Mouse (Mus musculus) MEL (cell line): ENCODE results near the gene Akain1. TPM values are rescaled to one million over a fixed set of nuclear protein-coding genes. Genes with fewer than 3 reads are reported as not detected.

Experiments
- DNase-seq: peaks from one replicate; pipeline ENCODE4 v3.0.0; 2011; ENCODE audit warnings: low read depth, low spot score
- H3K27ac ChIP-seq: 2 replicates; pipeline ENCODE4 v1.5.1; 2012; ENCODE audit warnings: low read depth, mild to moderate bottlenecking, control low read depth, low read length, moderate library complexity; ENCODE audit not compliant: control insufficient read depth
- H3K27me3 ChIP-seq, 2 experiments: fragments of 150-350 bp in 1 of 2; sonication (generic) in 1 of 2; 2 replicates each; pipeline ENCODE4 v1.6.1; 2012; ENCODE audit warnings: low read length in 2 of 2, mild to moderate bottlenecking in 2 of 2, improper control_type of control experiment in 1 of 2, moderate library complexity in 1 of 2; ENCODE audit not compliant: insufficient read depth in 2 of 2, control insufficient read depth in 1 of 2
- H3K36me3 ChIP-seq, 2 experiments: 2 replicates each; pipeline ENCODE4 v1.6.1; 2012 to 2014; ENCODE audit warnings: low read length in 2 of 2, improper control_type of control experiment in 1 of 2, inconsistent platforms in 1 of 2, mild to moderate bottlenecking in 1 of 2; ENCODE audit not compliant: insufficient read depth in 2 of 2, control insufficient read depth in 1 of 2
- H3K4me1 ChIP-seq, 2 experiments: fragments of 150-350 bp in 1 of 2; sonication (generic) in 1 of 2; 2 replicates each; pipeline ENCODE4 v1.6.1; 2012; ENCODE audit warnings: low read length in 2 of 2, improper control_type of control experiment in 1 of 2, mild to moderate bottlenecking in 1 of 2; ENCODE audit not compliant: insufficient read depth in 2 of 2, control insufficient read depth in 1 of 2
- H3K4me3 ChIP-seq, 2 experiments: fragments of 150-350 bp in 1 of 2; sonication (generic) in 1 of 2; 2 replicates each; pipeline ENCODE4 v1.5.1; 2012; ENCODE audit warnings: low read depth in 2 of 2, low read length in 2 of 2, mild to moderate bottlenecking in 2 of 2, moderate library complexity in 2 of 2, control low read depth in 1 of 2, improper control_type of control experiment in 1 of 2; ENCODE audit not compliant: control insufficient read depth in 1 of 2, insufficient read depth in 1 of 2
- H3K79me2 ChIP-seq: 2 replicates; pipeline ENCODE4 v1.6.1; 2012; ENCODE audit warnings: mild to moderate bottlenecking, low read length, moderate library complexity; ENCODE audit not compliant: control insufficient read depth, poor library complexity, insufficient read depth
- H3K9ac ChIP-seq: 2 replicates; pipeline ENCODE4 v1.6.1; 2012; ENCODE audit warnings: low read depth, mild to moderate bottlenecking, control low read depth, low read length, moderate library complexity; ENCODE audit not compliant: control insufficient read depth, poor library complexity, severe bottlenecking
- H3K9me3 ChIP-seq: fragments of 150-350 bp; sonication (generic); replicated peaks from 2 replicates; pipeline ENCODE4 v1.6.1; 2012; ENCODE audit warnings: mild to moderate bottlenecking, low read length, improper control_type of control experiment, moderate library complexity; ENCODE audit not compliant: insufficient read depth
- BHLHE40 ChIP-seq: IDR thresholded peaks from 2 replicates; pipeline ENCODE4 v1.6.1; 2012; ENCODE audit warnings: low read depth, mild to moderate bottlenecking, inconsistent platforms, low read length, improper control_type of control experiment, borderline replicate concordance
- CHD1 ChIP-seq: IDR thresholded peaks from 2 replicates; pipeline ENCODE4 v1.6.1; 2012; ENCODE audit warnings: low read depth, mild to moderate bottlenecking, inconsistent platforms, low read length, improper control_type of control experiment
- CTCF ChIP-seq, 3 experiments: IDR thresholded peaks in 2 of 3; conservative IDR thresholded peaks in 1 of 3; 2 replicates each; pipeline ENCODE4 v1.5.1; 2011 to 2012; ENCODE audit warnings: low read length in 3 of 3, low read depth in 2 of 3, mild to moderate bottlenecking in 2 of 3, improper control_type of control experiment in 1 of 3, inconsistent platforms in 1 of 3, mixed read lengths in 1 of 3, moderate library complexity in 1 of 3; ENCODE audit not compliant: control insufficient read depth in 1 of 3, insufficient read depth in 1 of 3, poor library complexity in 1 of 3, severe bottlenecking in 1 of 3
- E2F4 ChIP-seq: IDR thresholded peaks from 2 replicates; pipeline ENCODE4 v1.6.1; 2011; ENCODE audit warnings: low read depth, low read length, improper control_type of control experiment, borderline replicate concordance
- EP300 ChIP-seq, 2 experiments: IDR thresholded peaks; 2 replicates each; pipeline ENCODE4 v1.6.1; 2011; ENCODE audit warnings: improper control_type of control experiment in 2 of 2, low read length in 2 of 2, low read depth in 1 of 2, mild to moderate bottlenecking in 1 of 2
- ETS1 ChIP-seq: IDR thresholded peaks from 2 replicates; pipeline ENCODE4 v1.6.1; 2012; ENCODE audit warnings: low read depth, mild to moderate bottlenecking, inconsistent platforms, low read length, improper control_type of control experiment, moderate library complexity
- GATA1 ChIP-seq: IDR thresholded peaks from 2 replicates; pipeline ENCODE4 v1.6.1; 2011; ENCODE audit warnings: low read depth, low read length, improper control_type of control experiment
- MXI1 ChIP-seq: IDR thresholded peaks from 2 replicates; pipeline ENCODE4 v1.6.1; 2011; ENCODE audit warnings: mild to moderate bottlenecking, low read depth, low read length, improper control_type of control experiment
- MYC ChIP-seq: IDR thresholded peaks from 2 replicates; pipeline ENCODE4 v1.6.1; 2011; ENCODE audit warnings: low read depth, mild to moderate bottlenecking, low read length, improper control_type of control experiment, moderate library complexity
- NELFE ChIP-seq: IDR thresholded peaks from 2 replicates; pipeline ENCODE4 v1.6.1; 2011; ENCODE audit warnings: low read depth, low read length, improper control_type of control experiment
- POLR2A ChIP-seq, 2 experiments: IDR thresholded peaks; 2 replicates each; pipeline ENCODE4 v1.6.1; 2011 to 2012; ENCODE audit warnings: low read length in 2 of 2, mild to moderate bottlenecking in 2 of 2, control low read depth in 1 of 2, improper control_type of control experiment in 1 of 2, low read depth in 1 of 2, moderate library complexity in 1 of 2; ENCODE audit not compliant: control insufficient read depth in 1 of 2, insufficient read depth in 1 of 2, poor library complexity in 1 of 2
- TAL1 ChIP-seq: IDR thresholded peaks from 2 replicates; pipeline ENCODE4 v1.6.1; 2012; ENCODE audit warnings: mild to moderate bottlenecking, inconsistent platforms, low read length, moderate library complexity, mixed read lengths
- TCF12 ChIP-seq: IDR thresholded peaks from 2 replicates; pipeline ENCODE4 v1.6.1; 2014; ENCODE audit warnings: low read depth, mild to moderate bottlenecking, inconsistent platforms, low read length, improper control_type of control experiment, moderate library complexity
- USF2 ChIP-seq, 2 experiments: IDR thresholded peaks; 2 replicates each; pipeline ENCODE4 v1.6.1; 2011 to 2012; ENCODE audit warnings: improper control_type of control experiment in 2 of 2, low read length in 2 of 2, borderline replicate concordance in 1 of 2, inconsistent platforms in 1 of 2, low read depth in 1 of 2, mild to moderate bottlenecking in 1 of 2; ENCODE audit not compliant: insufficient read depth in 1 of 2
- ZMIZ1 ChIP-seq: IDR thresholded peaks from 2 replicates; pipeline ENCODE4 v1.6.1; 2012; ENCODE audit warnings: low read depth, mild to moderate bottlenecking, inconsistent platforms, low read length, improper control_type of control experiment, moderate library complexity
- ZNF384 ChIP-seq: IDR thresholded peaks from 2 replicates; pipeline ENCODE4 v1.6.1; 2012; ENCODE audit warnings: low read depth, mild to moderate bottlenecking, inconsistent platforms, low read length, improper control_type of control experiment
- polyA plus RNA-seq, 2 experiments: library from polyadenylated mRNA; stranded (reverse) in 1 of 2; unstranded in 1 of 2; fragments of >175 nt in 1 of 2; fragments of >200 nt in 1 of 2; gene quantifications; 2 replicates each; pipeline versions ENCODE4 v1.2.1 to v1.2.4; 2012; ENCODE audit warnings: low replicate concordance in 2 of 2, low read depth in 1 of 2; ENCODE audit not compliant: insufficient read length in 2 of 2, insufficient read depth in 1 of 2, missing spikeins in 1 of 2
- total RNA-seq: library from RNA; depleted of rRNA; stranded (reverse); fragments of 300-350 nt; gene quantifications from 2 replicates; pipeline ENCODE4 v1.2.3, GENCODE M21; 2012

Akain1 gene
- total and polyA plus RNA-seq, 3 experiments = not detected

DNA sequence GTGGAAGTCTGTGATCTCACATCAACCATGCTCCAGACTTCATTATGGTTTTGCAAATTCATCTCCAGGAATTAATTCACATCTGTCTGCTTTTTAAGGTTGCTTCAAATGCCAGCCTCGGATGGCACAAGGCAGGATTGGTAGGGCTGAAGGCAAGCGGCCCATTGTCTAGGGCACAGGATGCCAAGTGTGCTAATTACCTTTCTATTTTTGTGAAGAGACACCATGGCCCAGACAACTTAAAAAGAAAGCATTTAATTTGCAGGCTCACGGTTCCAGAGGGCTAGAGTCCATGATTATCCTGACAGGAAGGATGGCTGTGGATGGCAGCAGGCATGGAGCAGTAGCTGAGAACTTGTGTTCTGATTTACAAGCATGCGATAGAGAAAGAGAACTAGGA lies 35.0 kb downstream of the Akain1 start:
- DNase-seq = no peak
- Histone ChIP-seq H3K27ac (no peak overlapping the region), H3K4me1 (no peaks in the 10 kb centered on the region), H3K27me3 (no peaks in the 10 kb centered on the region), H3K9ac (no peak overlapping the region), H3K79me2 (no peaks in the 10 kb centered on the region), H3K9me3 (no peaks in the 10 kb centered on the region), H3K4me3 (no peak overlapping the region), H3K36me3 (no peaks in the 10 kb centered on the region)
- TF ChIP-seq ZMIZ1 (no peak), GATA1 (no peak), E2F4 (no peak), NELFE (no peak), POLR2A (IDR thresholded peaks at IDR 0.05; ENCODE audit: control insufficient read depth in 1 of 2, insufficient read depth in 1 of 2, low read depth in 1 of 2, low read length in 2 of 2, poor library complexity in 1 of 2) (no peak), MYC (no peak), CHD1 (no peak), MXI1 (no peak), TCF12 (no peak), EP300 (IDR thresholded peaks at IDR 0.05; ENCODE audit: low read depth in 1 of 2, low read length in 2 of 2) (no peak), ZNF384 (no peak), BHLHE40 (no peak), USF2 (IDR thresholded peaks at IDR 0.05; ENCODE audit: borderline replicate concordance in 1 of 2, insufficient read depth in 1 of 2, low read depth in 1 of 2, low read length in 2 of 2) (no peak)

DNA sequence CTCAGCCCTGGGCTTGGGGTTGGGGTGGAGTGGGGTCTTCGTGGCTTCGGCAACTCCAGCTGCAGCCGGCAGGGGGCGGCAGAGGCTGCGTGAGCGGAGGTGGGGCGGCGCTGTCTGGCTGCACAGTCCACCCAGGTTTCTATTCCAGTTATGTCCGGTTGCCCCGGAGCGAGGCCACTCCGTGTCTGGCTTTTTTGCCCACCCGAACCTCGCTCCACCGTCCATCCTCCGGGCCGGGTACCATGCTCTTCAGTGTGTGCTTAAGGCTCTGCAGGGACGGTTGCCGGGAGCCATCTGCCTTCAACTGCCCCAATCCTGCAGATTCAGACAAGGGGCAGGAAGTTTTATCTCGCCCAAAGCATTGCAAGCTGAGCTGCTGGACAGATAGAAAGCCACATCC lies 36.3 kb downstream of the Akain1 start:
- Histone ChIP-seq H3K27me3 (no peaks in the 10 kb centered on the region), H3K36me3 (no peaks in the 10 kb centered on the region), H3K27ac (no peak overlapping the region), H3K9me3 (no peaks in the 10 kb centered on the region), H3K9ac (no peak overlapping the region), H3K79me2 (no peaks in the 10 kb centered on the region), H3K4me3 (no peak overlapping the region), H3K4me1 (no peaks in the 10 kb centered on the region)
- TF ChIP-seq ETS1 = no peak
- TF ChIP-seq CTCF (IDR thresholded peaks at IDR 0.05 in 2 of 3, conservative IDR thresholded peaks at IDR 0.05 in 1 of 3; ENCODE audit: control insufficient read depth in 1 of 3, insufficient read depth in 1 of 3, low read depth in 2 of 3, low read length in 3 of 3, poor library complexity in 1 of 3, severe bottlenecking in 1 of 3) = 0 out of 6 replicates have a peak, but pooled peaks of 1 of the 3 experiments have one; percentile 10
- no peak for DNase-seq

DNA sequence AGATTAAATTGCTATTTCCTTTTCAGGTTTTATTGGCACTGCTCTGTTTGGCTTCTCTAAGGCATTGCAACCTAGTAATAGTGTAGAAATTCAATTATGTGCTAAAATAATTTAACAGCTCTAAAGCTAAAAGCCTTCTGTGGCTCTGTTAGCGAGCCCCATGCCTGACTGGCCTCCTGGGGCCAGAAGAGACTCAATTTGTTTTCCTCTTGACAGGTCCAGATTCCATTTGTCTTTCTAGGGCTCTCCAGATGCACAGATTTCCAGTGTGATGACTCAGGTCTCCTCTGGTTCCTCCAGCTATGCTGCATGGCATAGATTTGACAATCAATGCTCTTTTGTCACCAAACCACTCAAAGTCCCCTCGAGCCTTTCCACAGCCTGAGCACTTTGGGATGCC lies 38.4 kb downstream of the Akain1 start:
- DNase-seq = no peak
- TF ChIP-seq TAL1 = no peak
- no peak for TF ChIP-seq ZMIZ1
- no peaks in the 10 kb centered on the region for H3K9me3 ChIP-seq

More for the DNA sequence above, 38.4 kb downstream of the Akain1 start:
- no peak overlapping the region for H3K4me3 ChIP-seq
- H3K27ac ChIP-seq = no peak overlapping the region
- H3K4me1 ChIP-seq = no peaks in the 10 kb centered on the region
- no peaks in the 10 kb centered on the region for H3K79me2 ChIP-seq
- no peak overlapping the region for H3K9ac ChIP-seq
- no peaks in the 10 kb centered on the region for H3K36me3 ChIP-seq
- H3K27me3 ChIP-seq = no peaks in the 10 kb centered on the region
